Mouse (Mus musculus): ENCODE results near the gene Blm.

- TF ChIP-seq POLR2A (IDR thresholded peaks at IDR 0.05; ENCODE audit: low read depth, low read length) (no peak), CTCF (IDR thresholded peaks at IDR 0.05; ENCODE audit: extremely low read depth, insufficient read length, insufficient replicate concordance, low read depth, low read length) (no peak)
Measured at GRCm38 (mm10) chr7:80457241-80457640, 77.7 kb downstream of the Blm start.
